Mouse (Mus musculus) adrenal gland, adult 18-20 months (tissue): ENCODE measurements at regions not wholly inside any gene's neighbourhood (a gene's known extent, or its start where the extent isn't known, plus 50 kb on each side); places are given as distances from the start of the nearest gene placed in this dataset.

ENCODE experiments used
- DNase-seq, 2 experiments: peaks; one replicate each; pipeline ENCODE4 v3.0.0; 2021 to 2022; ENCODE audit warnings: low spot score in 2 of 2

- DNase-seq, result no peak
Observed at GRCm38 (mm10) chr8:26835076-26835475, 142.0 kb upstream of the Zfp703 start.

- no peak for DNase-seq
Observed at GRCm38 (mm10) chr8:26835616-26836015, 141.5 kb upstream of the Zfp703 start.

DNA sequence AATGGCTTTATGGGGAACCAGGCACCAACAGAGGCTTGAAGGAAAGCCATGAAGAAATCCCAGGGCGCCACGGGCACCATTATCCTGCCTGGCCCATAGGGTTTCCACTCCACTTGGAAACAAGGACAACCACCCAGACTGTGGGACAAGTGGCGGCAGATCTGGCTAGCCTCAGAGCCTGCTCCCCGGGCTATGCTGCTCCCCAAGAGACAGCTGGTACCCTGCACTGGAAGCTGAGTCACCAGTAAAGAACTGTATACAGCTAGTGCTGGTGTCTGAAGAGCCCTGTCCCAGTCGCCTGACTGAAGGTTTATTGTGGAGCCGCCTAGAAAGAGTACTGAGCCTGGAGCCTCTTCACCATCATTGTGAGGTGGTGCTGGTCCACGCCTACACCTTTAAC is 140.6 kb upstream of the Zfp703 start:
- DNase-seq, result no peak

- no peak for DNase-seq
Observed at GRCm38 (mm10) chr8:26840286-26840685, 136.8 kb upstream of the Zfp703 start.

GRCm38 (mm10) chr8:26840745-26841680 is 136.1 kb upstream of the Zfp703 start:
- DNase-seq, result no peak

- no peak for DNase-seq
Observed at GRCm38 (mm10) chr8:26843714-26844113, 133.4 kb upstream of the Zfp703 start.

DNA sequence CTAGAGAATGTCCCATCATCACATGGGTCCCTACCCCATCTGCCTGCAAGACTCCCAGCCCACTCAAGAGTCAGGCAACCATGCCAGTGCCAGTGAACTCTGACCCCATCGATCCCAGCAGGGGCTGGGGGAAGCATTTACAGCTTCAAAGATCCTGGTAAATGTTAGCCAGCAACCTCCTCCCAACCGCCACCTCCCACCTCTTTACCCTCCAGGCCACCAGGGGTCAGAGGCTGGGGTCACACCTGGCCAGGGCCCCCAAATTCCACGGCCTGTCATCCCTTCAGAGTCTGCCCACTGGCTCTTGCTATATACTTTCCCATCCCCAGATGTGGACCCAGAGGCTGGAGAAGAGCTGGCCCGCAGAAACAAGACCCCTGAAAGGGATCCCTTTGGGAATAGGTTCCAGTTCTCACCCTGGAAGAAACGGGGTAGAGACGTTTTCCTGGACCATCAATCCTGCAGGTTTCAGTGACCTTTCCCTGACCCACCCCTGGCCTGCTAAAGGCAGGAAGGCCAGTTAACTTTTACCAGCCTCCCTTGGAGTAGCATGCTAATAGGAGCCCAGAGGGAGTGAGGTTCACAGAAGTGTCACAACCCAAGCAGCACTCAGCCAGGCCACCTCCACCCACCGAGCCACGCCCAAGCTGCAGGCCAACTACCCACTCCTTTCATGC is 132.9 kb upstream of the Zfp703 start:
- no peak for DNase-seq

DNA sequence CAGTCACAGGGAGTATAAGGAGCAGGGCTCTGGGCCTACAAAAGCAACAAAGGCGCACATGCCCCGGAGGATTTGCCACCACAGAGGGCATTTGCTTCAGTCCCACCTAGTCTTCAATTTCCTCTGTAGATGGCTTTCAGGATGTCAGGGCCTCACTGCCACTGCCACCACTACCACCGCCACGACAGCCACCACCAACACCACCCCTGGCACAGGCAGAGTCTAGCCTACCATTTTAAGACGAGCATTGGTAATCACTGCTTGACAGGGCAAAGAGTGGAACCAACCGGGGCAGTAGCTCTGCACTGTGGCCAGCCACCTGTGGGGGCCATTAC is 132.3 kb upstream of the Zfp703 start:
- no peak for DNase-seq

DNA sequence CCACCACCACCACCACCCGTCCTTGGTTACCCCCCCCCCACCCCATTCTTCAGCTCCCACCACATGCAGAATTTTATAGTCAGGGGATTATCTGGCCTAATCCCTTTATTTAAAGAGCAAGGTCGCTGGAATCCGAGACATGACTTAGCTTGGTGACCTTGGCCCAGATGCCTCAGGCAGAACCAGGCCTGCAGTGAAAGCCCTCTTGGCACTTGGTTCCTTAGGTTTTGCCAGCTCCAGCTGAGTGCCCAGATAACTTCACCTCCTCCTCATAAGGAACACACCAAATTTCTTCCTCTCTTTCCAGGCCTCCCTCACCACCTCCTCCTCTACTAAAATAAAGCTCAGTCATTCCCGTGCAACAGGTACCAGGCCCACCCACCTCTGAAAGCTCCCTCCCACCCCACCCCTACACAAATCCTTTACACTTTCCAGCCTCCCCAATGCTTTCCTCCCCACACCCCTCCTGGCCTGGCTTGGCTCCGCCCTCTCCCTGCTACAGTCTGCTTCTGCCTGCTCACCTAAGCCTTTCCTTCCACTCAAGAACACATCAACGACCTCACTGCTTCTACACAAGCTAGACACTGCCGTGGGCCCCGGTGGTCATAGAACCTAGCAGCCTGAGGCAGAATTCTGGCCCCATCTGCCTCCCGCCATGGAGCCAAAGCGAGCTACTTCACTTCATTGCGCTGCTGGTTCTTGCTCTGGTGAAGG is 131.5 kb upstream of the Zfp703 start:
- no peak for DNase-seq

DNA sequence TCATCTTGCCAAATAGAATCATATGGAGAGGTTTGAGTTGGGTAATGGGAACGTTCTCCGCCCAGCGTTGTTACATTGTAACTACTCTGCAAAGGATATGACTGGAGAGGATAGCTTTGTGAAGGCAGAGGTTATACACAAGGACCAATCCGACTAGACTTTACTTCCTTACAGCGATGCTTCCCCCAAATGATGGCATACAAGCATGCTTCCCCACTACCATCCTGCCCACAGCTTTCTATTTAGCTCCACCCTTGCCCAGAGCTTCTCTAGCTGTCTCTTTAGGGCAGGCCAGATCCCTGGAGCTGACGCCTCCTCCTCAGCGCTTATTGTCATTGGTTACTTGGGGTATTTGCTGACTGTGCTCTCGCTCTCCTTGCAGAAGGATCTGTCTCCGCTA is 130.1 kb upstream of the Zfp703 start:
- no peak for DNase-seq

DNA sequence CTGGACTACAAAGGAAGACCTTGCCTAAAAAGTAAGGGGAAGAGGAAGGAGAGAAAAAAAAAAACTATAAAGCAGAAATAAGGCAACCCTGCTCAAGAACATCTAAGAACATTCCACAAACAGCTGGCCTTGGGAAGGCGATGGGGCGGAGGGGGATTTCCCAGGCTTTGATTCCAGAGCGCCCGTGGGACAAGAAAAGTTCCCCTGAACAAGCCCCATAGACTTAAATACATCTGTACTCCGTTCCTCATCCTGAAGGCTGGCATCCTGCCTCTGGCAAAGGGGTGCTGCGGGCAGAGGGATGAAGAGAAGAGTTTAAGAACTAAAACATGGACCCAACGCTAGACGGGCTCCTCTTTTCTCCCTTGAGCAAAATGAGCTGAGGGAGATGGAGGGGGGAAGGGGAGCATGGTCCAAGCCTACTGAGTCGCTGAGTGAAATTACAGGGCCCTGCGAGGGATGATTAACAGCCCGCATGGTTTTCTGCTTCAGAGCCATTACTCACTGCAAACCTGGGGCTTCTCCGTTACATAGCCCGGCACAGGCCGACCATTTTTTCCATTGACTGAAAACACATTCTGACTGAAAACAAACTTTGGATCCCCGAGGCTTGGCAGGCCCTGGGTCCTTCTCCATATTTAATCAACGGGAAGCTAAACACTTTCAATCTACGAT is 128.9 kb upstream of the Zfp703 start:
- DNase-seq, result no peak

- no peak for DNase-seq
Observed at GRCm38 (mm10) chr8:26848955-26849684, 128.0 kb upstream of the Zfp703 start.

- no peak for DNase-seq
Observed at GRCm38 (mm10) chr8:26851871-26852800, 125.0 kb upstream of the Zfp703 start.

DNA sequence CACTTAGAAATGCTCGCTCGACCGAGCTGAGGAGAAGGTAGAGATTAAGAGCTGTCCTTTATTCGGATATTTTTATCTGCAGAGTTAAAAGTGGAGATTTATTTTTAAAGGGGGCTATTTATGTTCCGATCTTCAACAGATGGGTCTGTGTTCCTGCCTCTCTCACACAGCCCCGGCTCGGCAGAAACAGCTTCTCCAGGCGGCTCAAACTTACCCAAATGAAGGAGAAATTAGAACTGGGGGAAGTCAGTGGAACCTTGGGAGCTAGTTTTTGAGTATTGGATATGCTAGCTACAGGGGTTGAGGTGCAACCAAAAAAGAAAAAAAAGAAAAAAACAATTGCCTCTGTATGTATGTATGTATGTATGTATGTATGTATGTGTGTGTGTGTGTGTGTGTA is 124.2 kb upstream of the Zfp703 start:
- no peak for DNase-seq

- DNase-seq, result no peak
Observed at GRCm38 (mm10) chr8:26854557-26855238, 122.4 kb upstream of the Zfp703 start.

DNA sequence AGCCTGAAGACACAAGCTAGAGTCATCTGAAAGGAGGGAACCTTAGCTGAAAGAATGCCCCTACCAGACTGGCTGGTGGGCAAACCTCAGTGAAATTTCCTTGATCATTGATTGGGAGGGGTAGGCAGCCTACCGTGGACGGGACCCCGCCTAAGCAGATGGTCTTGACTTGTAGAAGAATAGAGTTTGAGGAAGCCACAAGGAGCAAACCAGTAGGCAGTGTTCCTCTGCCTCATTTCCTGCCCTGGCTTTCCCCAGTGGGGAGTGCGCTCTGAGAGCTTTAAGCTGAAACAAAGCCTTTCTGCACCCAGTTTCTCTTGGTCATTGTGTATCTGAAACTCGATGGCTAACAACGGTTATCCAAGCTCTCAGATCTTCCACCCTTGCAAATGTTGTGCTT is 121.9 kb upstream of the Zfp703 start:
- no peak for DNase-seq

GRCm38 (mm10) chr8:26864571-26864970 is 112.6 kb upstream of the Zfp703 start:
- DNase-seq, result no peak

- DNase-seq, result no peak
Observed at GRCm38 (mm10) chr8:26864971-26865370, 112.2 kb upstream of the Zfp703 start.
